Mouse (Mus musculus) limb, embryonic 13.5 days (tissue): ENCODE results near the gene Zfp958. TPM values are rescaled to one million over a fixed set of nuclear protein-coding genes. Genes with fewer than 3 reads are reported as not detected.
"Not testable (repeated sequence)": the region's sequence is repeated elsewhere in the genome, so short reads cannot be mapped to it uniquely, and the experiment has no call there.

Source experiments
- ATAC-seq: fragments of 200-750 bp; cut with Nextera tagmentation; 2 replicates; pipeline ENCODE4 v1.8.0; 2017; ENCODE audit warnings: low read depth, moderate number of reproducible peaks, moderate TSS enrichment; ENCODE audit not compliant: low FRiP score
- H3K27ac ChIP-seq: fragments of 300-500 bp; sonication (generic); 2 replicates; pipeline ENCODE4 v1.5.1; 2015; ENCODE audit warnings: inconsistent platforms, mild to moderate bottlenecking, moderate library complexity
- H3K27me3 ChIP-seq: fragments of 300-500 bp; sonication (generic); 2 replicates; pipeline ENCODE4 v1.6.1; 2015; ENCODE audit warnings: mild to moderate bottlenecking, inconsistent platforms
- H3K36me3 ChIP-seq: fragments of 300-500 bp; sonication (generic); 2 replicates; pipeline ENCODE4 v1.6.1; 2015; ENCODE audit warnings: inconsistent platforms, mild to moderate bottlenecking, moderate library complexity
- H3K4me1 ChIP-seq: fragments of 300-500 bp; sonication (generic); 2 replicates; pipeline ENCODE4 v1.6.1; 2015; ENCODE audit warnings: inconsistent platforms
- H3K4me2 ChIP-seq: fragments of 300-500 bp; sonication (generic); replicated peaks from 2 replicates; pipeline ENCODE4 v1.6.1; 2015; ENCODE audit warnings: inconsistent platforms, mild to moderate bottlenecking, moderate library complexity
- H3K4me3 ChIP-seq: fragments of 300-500 bp; sonication (generic); 2 replicates; pipeline ENCODE4 v1.5.1; 2015; ENCODE audit warnings: moderate library complexity, mild to moderate bottlenecking, inconsistent platforms
- H3K9ac ChIP-seq: fragments of 300-500 bp; sonication (generic); 2 replicates; pipeline ENCODE4 v1.6.1; 2015; ENCODE audit warnings: mild to moderate bottlenecking, inconsistent platforms
- H3K9me3 ChIP-seq: fragments of 300-500 bp; sonication (generic); 2 replicates; pipeline ENCODE4 v1.6.1; 2016; ENCODE audit warnings: inconsistent platforms
- WGBS: fragments of 180-500 bp; shearing (Covaris S2); methylation state at CpG from one replicate; pipeline ENCODE4 v1.1.7; 2015; 5-methylcytosine and 5-hydroxymethylcytosine counted together
- polyA plus RNA-seq: library from polyadenylated mRNA; unstranded; fragments of >200 nt; fragmentation: Nextera tagmentation; extraction: Ambion mirVana; gene quantifications from 2 replicates; pipeline ENCODE4 v1.2.1, GENCODE M21; 2015

Gene Zfp958
- polyA plus RNA-seq = 14.6 and 15.8 TPM in 2 replicates

DNA sequence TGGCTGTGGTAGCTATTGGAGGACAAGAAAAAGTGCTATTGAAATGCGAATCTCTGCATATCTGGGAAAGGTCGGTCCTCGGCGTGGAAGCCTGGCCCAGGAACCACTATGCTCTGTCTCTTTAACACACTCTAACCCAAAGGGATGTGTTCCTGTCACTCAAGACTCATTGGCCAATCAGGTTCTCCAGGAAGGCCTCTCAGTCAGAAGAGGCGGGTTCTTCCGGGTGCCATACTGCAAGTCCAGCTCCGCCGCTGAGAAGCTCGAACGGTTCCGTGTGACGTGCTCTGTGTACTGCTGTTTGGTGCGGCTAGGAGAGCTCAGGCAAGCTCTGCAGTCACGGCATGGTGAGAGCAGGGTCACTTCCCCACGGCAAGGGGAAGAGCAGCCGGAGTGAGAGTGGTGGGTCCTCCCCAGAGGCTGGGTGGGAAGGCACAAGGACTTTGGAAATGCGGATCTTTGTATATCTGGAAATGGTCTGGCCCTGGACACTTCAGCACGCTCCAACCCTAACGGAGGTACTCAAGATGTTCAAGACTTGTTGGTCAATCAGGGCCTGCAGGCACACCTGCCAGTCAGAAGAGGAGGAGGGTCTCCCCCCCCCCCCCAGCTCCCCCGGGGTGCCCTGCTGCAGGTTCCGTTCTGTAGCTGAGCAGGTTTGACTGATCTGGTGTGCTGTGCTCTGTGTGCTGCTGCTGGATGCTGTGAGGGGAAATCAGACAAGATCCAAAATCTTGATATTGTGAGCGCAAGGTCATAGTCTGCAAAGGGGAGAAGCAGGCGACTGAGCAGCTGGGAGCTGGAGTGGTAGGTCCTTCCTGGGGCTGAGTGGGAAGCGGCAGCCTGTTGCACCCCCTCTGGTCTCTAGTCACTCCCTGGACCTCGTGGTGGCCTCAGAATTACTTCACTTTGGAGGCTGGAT lies at the start of gene Zfp958:
Gene Zfp958, plus strand, starts transcription at position 236 of the 922 bp plus-strand sequence.
- ATAC-seq = peak; percentile 100
- peak within 1 kb of the TSS; percentile 79 for H3K4me3 ChIP-seq
- H3K4me2 ChIP-seq = peak within 1 kb of the TSS; percentile 93
- no peaks in the 10 kb centered on the region for H3K9me3 ChIP-seq
- H3K4me1 ChIP-seq = peaks cover 15% of the 10 kb centered on the region
- H3K27ac ChIP-seq = peak within 1 kb of the TSS; percentile 84
- peak within 1 kb of the TSS; percentile 90 for H3K9ac ChIP-seq
- H3K27me3 ChIP-seq = no peaks in the 10 kb centered on the region
- H3K36me3 ChIP-seq = peaks cover 21% of the 10 kb centered on the region; the same call in 1 of the 2 replicates
- WGBS = under 1% methylated on average over 25 of the region's 25 CpGs

DNA sequence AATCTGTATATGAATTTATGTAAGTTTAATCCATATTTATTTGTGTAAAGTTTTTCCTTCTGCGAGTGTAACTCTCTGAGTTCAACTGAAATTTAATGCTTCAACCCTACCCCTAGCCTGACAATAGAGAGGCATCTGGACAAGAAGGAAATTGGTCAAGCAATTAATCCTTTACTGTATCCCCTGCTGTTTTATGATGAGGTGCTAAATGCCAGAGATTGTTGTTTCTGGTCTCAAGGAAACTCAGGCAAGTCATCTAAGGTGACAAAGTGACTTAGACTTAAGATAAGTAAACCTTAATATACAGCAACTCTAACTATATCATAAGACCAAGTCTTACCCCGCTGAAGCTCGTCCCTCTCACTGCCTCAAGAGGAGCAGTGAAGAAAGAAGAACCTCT lies 31.0 kb upstream of the Zfp958 start:
- Histone ChIP-seq H3K27ac (no peak overlapping the region), H3K9ac (no peak overlapping the region), H3K27me3 (no peaks in the 10 kb centered on the region), H3K36me3 (no peaks in the 10 kb centered on the region), H3K4me2 (no peak overlapping the region), H3K4me3 (no peak overlapping the region), H3K4me1 (no peaks in the 10 kb centered on the region), H3K9me3 (no peaks in the 10 kb centered on the region)
- WGBS = 57% methylated on average over 3 of the region's 3 CpGs
- ATAC-seq = no peak

DNA sequence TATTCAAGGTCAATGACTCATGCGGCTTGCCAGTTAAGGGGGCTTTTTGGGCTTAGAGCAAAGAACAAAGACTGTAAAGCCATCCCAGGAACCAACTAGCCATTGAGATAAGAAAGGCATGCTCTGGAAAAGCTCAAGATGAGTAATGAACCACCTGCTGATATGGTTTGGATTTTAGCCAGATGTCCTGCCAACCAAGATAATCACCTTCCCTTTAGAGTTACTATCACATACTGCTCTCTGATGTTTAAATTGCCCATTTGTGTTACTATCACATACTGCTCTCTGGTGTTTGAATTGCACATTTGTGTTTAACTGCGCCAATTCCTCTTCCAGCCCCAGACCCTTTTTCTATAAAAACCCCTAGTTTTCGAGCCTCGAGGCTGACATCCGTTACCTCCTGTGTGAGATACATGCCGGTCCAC lies 30.2 kb upstream of the Zfp958 start:
- Histone ChIP-seq H3K4me1 (no peaks in the 10 kb centered on the region), H3K4me2 (no peak overlapping the region), H3K9ac (no peak overlapping the region), H3K27me3 (no peaks in the 10 kb centered on the region), H3K27ac (no peak overlapping the region), H3K9me3 (no peaks in the 10 kb centered on the region), H3K4me3 (no peak overlapping the region), H3K36me3 (no peaks in the 10 kb centered on the region)
- WGBS = 45% methylated on average over 6 of the region's 6 CpGs
- no peak for ATAC-seq

DNA sequence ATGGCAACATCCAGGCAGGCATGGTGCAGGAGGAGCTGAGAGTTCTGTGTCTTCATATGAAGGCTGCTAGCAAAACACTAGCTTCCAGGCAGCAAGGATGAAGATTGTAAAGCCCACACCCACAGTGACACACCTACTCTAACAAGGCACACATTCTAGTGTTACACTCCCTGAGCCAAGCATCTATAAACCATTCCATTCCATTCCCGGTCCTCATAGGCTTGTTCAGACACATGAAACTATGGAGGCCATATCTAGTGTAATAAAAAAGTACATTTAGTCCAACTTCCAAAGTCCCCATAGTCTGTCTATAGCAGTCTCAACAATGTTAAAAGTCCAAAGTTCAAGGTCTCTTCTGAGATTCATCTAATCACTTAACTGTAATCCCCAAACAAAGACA lies 28.3 kb upstream of the Zfp958 start:
- Histone ChIP-seq H3K4me1 (no peaks in the 10 kb centered on the region), H3K4me2 (no peak overlapping the region), H3K27ac (no peak overlapping the region), H3K9ac (no peak overlapping the region), H3K36me3 (no peaks in the 10 kb centered on the region), H3K27me3 (no peaks in the 10 kb centered on the region), H3K9me3 (no peaks in the 10 kb centered on the region), H3K4me3 (no peak overlapping the region)
- WGBS = 43% methylated on average over 1 of the region's 1 CpGs
- ATAC-seq = peak; percentile 71; the same call in 1 of the 2 replicates

DNA sequence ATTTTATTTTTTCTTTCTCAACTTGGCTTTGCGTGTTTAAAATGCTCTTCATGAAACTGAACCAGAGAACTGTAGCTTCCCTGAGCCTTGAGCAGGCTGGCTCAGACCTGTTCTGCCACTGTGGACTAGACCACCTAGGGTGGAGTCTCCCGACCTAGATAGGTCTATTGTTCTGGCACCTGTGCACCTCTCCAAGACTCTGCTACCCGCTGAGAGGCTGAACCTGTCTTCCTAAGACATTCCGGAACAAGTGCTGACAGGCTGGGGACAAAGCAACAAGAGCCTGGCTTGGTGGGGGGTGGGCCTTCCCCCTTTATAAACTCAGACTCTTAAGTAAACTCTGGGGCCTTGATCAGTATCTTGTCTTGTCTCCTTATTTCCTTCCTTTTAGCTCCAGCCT lies 26.6 kb upstream of the Zfp958 start:
- Histone ChIP-seq H3K27me3 (no peaks in the 10 kb centered on the region), H3K36me3 (no peaks in the 10 kb centered on the region), H3K9me3 (no peaks in the 10 kb centered on the region), H3K27ac (no peak overlapping the region), H3K4me2 (no peak overlapping the region), H3K4me1 (no peaks in the 10 kb centered on the region), H3K9ac (no peak overlapping the region), H3K4me3 (no peak overlapping the region)
- WGBS = 39% methylated on average over 4 of the region's 4 CpGs
- ATAC-seq = peak; percentile 46; the same call in 1 of the 2 replicates

DNA sequence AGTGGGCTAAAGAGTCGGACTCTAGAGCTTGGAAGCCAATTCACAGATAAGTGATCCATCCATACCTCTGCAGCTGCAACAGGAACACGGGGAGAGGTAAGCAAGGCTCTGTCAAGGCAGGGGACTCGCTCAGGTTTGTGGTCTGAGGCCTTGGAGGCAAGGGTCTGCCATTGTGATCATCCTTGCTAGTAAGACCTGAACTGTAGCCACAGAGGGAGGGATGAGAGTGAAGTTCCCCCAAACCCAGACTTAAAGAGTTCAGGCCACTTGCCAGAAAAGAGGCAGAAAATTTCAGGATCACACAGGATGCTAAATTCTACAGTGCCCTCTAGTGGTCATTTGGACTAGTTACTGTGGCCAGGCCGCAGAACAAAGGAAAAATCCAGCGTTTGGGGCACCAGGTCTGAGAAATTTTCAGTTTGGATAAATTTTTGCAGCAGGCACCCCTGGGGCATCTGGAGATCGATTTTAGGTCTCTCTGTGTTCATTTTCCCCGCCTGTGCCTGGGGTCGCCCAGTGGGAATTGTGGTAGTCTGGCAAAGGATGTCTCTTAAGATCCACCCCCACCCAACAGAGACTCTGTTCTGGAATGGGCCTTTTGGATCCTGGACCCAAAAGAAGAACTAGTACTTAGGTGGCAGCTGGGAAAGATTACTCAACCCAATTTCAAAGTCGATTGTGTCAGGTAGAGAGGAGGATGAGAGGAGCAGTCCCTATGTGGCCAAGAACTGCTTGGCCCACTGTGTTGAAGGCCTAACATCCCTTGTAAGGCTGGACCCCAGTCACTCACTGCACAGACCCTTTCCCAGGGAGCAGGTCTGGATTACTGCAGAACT lies 24.6 kb upstream of the Zfp958 start:
- H3K4me3 ChIP-seq = no peak overlapping the region
- H3K27ac ChIP-seq = no peak overlapping the region
- no peaks in the 10 kb centered on the region for H3K9me3 ChIP-seq
- H3K4me1 ChIP-seq = no peaks in the 10 kb centered on the region
- no peaks in the 10 kb centered on the region for H3K27me3 ChIP-seq
- H3K4me2 ChIP-seq = no peak overlapping the region
- no peaks in the 10 kb centered on the region for H3K36me3 ChIP-seq
- no peak overlapping the region for H3K9ac ChIP-seq
- ATAC-seq = peak; percentile 66
- 43% methylated on average over 9 of the region's 9 CpGs for WGBS

DNA sequence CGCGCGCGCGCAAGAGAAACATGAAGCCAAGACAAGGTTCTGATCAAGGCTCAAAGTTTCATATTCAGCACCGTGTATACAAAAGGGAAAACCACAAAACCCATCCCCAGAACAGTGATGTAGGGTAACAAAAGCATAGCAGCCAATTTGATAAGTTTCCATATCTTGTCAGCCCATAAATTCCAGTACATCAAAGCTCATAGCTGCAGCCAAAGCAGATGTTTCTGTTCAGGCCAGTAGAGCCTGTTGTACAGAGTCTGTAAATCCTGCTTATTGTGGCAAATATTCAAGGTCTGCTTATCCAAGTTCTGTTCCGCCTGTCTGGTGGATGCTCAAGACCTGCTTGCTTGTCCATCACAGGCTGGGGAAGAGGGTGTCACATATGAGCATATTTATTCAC lies 4.1 kb upstream of the Zfp958 start:
- no peak for ATAC-seq
- 85% methylated on average over 7 of the region's 7 CpGs for WGBS
- H3K4me2 ChIP-seq = no peak overlapping the region
- H3K27ac ChIP-seq = no peak overlapping the region
- H3K36me3 ChIP-seq = no peaks in the 10 kb centered on the region
- no peak overlapping the region for H3K4me3 ChIP-seq
- no peaks in the 10 kb centered on the region for H3K27me3 ChIP-seq
- 0 out of 2 replicates have a peak, but pooled peaks cover 3% of the 10 kb centered on the region for H3K9me3 ChIP-seq
- no peak overlapping the region for H3K9ac ChIP-seq
- peaks cover 4% of the 10 kb centered on the region for H3K4me1 ChIP-seq

DNA sequence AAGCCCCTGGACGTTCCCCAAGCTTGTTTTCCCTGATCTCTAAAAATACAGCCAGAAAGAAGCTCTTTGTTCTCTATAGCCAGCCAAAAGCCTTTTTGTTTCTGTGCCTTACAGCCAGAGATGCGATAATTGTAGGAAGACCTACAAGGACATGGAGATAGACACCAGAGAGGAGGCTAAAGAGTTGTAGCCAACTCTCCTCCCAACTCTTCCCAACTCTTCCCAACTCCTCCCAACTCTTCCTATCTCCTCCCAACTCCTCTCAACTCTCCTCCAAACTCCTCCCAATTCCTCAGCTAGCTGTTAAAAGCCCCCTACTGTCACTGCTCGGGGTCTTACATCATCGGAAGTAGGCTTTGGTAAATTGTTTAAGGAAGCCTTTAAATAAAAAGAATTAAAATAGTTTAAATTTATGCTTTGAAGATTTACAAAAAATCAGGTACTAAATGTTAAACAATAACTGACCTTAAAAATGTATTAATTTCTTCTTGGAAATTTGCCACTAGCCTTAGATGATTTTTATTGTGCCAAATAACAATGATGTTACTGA lies 1.3 kb upstream of the Zfp958 start:
- H3K4me3 ChIP-seq, H3K36me3 ChIP-seq, H3K9ac ChIP-seq, H3K4me2 ChIP-seq, H3K9me3 ChIP-seq, H3K27me3 ChIP-seq, ATAC-seq, H3K27ac ChIP-seq: not testable (repeated sequence)
- 83% methylated on average over 4 of the region's 4 CpGs for WGBS
- peaks cover 15% of the 10 kb centered on the region for H3K4me1 ChIP-seq

DNA sequence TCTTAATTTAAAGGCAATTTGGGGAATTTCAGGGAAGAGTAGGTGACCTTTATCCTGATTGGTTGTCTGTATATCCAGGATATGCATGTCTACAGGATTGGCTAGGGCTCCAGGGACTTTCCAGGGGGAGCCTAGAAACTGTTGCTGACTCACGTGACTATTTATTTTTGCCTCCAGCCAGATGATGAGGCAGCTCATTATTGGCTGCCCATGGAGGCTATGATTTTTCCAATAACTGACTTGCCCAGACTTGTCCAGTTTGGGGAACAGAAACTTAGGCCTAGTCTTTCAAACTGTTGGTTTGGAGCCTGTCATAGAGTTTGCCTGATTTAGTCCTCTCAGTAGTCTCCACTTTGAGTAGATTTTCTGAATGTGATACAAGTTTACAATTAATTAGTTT lies 14.4 kb downstream of the Zfp958 start:
- Histone ChIP-seq H3K9ac (no peak overlapping the region), H3K4me2 (no peak overlapping the region), H3K4me3 (no peak overlapping the region), H3K27me3 (no peaks in the 10 kb centered on the region), H3K9me3 (peaks cover 56% of the 10 kb centered on the region), H3K4me1 (no peaks in the 10 kb centered on the region), H3K36me3 (peaks cover 84% of the 10 kb centered on the region), H3K27ac (no peak overlapping the region)
- ATAC-seq = no peak
- WGBS = 96% methylated on average over 1 of the region's 1 CpGs

DNA sequence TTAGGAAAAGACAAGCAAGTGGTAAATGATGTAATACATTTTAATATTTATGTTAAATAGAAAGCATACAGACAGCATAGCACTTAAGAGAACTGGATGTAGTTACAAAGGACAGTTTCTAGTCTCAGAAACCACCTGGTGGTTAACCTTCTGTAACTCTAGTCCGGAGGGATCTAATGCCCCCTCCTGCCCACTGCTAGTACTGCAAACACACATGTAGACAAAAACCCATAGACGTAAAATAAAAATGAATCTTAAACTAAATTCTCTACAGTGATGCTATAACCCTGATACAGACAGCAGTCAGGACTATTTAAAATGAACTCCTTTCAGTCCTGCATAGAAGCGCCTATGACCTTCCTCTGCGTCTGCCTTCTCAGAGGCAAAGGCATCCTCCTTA lies 24.1 kb downstream of the Zfp958 start:
- peaks cover 8% of the 10 kb centered on the region; the same call in 1 of the 2 replicates for H3K9me3 ChIP-seq
- no peak for ATAC-seq
- 88% methylated on average over 4 of the region's 4 CpGs for WGBS

DNA sequence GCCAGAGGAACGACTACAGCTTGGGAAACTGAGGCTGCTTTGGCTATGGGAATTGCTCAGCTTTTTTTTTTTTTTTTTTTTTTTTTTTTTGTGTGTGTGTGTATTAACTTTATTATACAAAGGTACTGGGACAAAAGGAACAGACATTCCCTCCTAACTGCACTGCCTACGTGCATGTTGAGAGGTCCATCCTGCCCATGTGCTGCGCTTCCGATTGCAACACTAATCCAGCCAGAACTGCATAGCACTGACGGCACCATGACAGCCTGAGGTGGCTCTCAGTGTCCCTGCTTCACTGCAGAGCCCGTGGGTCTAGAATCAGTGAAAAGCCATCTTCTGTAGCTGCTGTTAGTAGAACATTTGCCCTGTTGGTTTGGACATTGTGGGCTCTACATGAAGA lies 30.0 kb downstream of the Zfp958 start:
- not testable (repeated sequence) for H3K27me3 ChIP-seq, H3K27ac ChIP-seq, ATAC-seq, H3K9ac ChIP-seq, H3K4me2 ChIP-seq, H3K9me3 ChIP-seq, H3K36me3 ChIP-seq, H3K4me1 ChIP-seq, H3K4me3 ChIP-seq
- WGBS = 84% methylated on average over 6 of the region's 6 CpGs

More for the DNA sequence above, 24.1 kb downstream of the Zfp958 start:
- no peak overlapping the region for H3K9ac ChIP-seq
- no peak overlapping the region for H3K27ac ChIP-seq
- no peak overlapping the region for H3K4me2 ChIP-seq
- no peaks in the 10 kb centered on the region for H3K27me3 ChIP-seq
- peaks cover 7% of the 10 kb centered on the region for H3K36me3 ChIP-seq
- H3K4me3 ChIP-seq = no peak overlapping the region
- H3K4me1 ChIP-seq = no peaks in the 10 kb centered on the region

DNA sequence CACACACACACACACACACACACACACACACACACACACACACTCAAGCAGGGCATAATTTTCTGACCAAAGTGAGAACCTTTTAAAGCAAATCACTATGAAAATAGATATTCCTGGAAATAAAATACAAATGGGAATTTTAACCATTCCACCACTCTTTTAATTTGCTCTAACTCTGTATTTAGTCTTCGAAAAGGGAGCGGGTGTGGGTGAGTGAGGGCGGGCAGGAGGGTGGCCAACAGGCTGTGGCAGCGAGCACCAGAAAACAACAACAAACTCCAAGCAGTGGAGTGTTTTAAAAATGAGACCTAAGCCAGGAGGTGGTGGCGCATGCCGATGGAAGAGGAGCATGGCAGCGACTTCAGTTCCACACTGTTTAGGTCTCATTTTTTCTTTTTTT lies 43.6 kb downstream of the Zfp958 start:
- WGBS = 88% methylated on average over 7 of the region's 7 CpGs
- Histone ChIP-seq H3K27me3 (no peaks in the 10 kb centered on the region), H3K9me3 (no peaks in the 10 kb centered on the region), H3K27ac (no peak overlapping the region), H3K4me3 (no peak overlapping the region), H3K36me3 (no peaks in the 10 kb centered on the region), H3K9ac (no peak overlapping the region), H3K4me1 (no peaks in the 10 kb centered on the region), H3K4me2 (no peak overlapping the region)
- no peak for ATAC-seq
